Mouse (Mus musculus) splenic B cell, adult 2 months (primary cell): ENCODE data around the gene Larp7.
A peak's percentile ranks its signal among the peaks of the same experiment; 100 is the strongest.

Source experiments
- DNase-seq: peaks from one replicate; pipeline ENCODE4 v3.0.0-alpha.2; 2011; ENCODE audit warnings: low read depth, low spot score
- H3K27me3 ChIP-seq: 2 replicates; pipeline ENCODE4 v1.6.1; 2012; ENCODE audit warnings: mild to moderate bottlenecking, low read length, moderate library complexity, mixed read lengths; ENCODE audit not compliant: control insufficient read depth, poor library complexity, insufficient read depth, severe bottlenecking
- H3K36me3 ChIP-seq: 2 replicates; pipeline ENCODE4 v1.6.1; 2012; ENCODE audit warnings: mild to moderate bottlenecking, low read length, moderate library complexity, mixed read lengths; ENCODE audit not compliant: control insufficient read depth, poor library complexity, insufficient read depth, severe bottlenecking

Larp7 gene

GRCm38 (mm10) chr3:127552973-127553719 lies at the start of gene Larp7, which contains the start of gene Zgrf1:
Larp7 (minus strand) TSS chr3:127553349.
Zgrf1 (plus strand) TSS chr3:127553489.
- Histone ChIP-seq H3K36me3 (no peaks in the 10 kb centered on the region), H3K27me3 (no peaks in the 10 kb centered on the region)
- peak; percentile 100 for DNase-seq

- Histone ChIP-seq H3K27me3 (no peaks in the 10 kb centered on the region), H3K36me3 (0 out of 2 replicates have a peak, but pooled peaks cover 2% of the 10 kb centered on the region)
- DNase-seq = no peak
Observed at GRCm38 (mm10) chr3:127597136-127597535, 44.0 kb upstream of the Larp7 start.

- Histone ChIP-seq H3K36me3 (no peaks in the 10 kb centered on the region), H3K27me3 (no peaks in the 10 kb centered on the region)
- DNase-seq = peak; percentile 81
Observed at GRCm38 (mm10) chr3:127572557-127572956, 19.4 kb upstream of the Larp7 start.

DNA sequence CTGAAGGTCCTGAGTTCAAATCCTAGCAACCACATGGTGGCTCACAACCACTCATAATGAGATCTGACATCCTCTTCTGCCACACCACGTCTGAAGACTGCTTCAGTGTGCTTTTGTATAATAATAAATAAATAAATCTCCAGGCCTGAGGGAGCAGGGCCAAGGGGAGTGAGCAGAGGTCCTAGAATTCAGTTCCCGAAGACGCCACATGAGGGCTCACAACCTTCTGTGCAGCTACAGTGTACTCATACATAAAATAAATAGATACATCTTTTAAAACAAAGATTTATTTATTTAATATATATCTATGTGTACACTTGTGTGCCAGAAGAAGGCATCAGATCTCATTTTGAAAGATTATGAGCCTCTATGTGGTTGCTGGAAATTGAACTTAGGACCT lies 12.0 kb upstream of the Larp7 start:
- H3K36me3 ChIP-seq = 0 out of 2 replicates have a peak, but pooled peaks cover 1% of the 10 kb centered on the region
- no peak for DNase-seq
- no peaks in the 10 kb centered on the region for H3K27me3 ChIP-seq

GRCm38 (mm10) chr3:127562974-127563373 lies 9.8 kb upstream of the Larp7 start:
- H3K27me3 ChIP-seq = no peaks in the 10 kb centered on the region
- 0 out of 2 replicates have a peak, but pooled peaks cover 1% of the 10 kb centered on the region for H3K36me3 ChIP-seq
- no peak for DNase-seq

DNA sequence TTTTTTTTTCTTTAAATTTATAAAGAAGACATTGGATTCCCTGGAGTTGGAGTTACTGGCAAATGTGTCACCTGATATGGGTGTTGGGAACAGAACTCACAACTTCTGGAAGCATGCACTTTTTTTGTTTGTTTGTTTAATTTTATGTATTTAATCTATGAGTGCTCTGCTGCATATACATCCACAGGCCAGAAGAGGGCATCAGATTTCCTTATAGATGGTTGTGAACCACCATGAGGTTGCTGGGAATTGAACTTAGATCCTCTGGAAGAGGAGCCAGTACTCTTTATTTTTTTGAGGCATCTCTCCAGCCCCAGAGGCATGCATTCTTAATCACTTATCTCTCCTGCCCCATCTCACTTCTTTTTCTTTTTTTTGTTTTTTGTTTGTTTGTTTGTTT lies 5.1 kb upstream of the Larp7 start:
- 0 out of 2 replicates have a peak, but pooled peaks cover 1% of the 10 kb centered on the region for H3K36me3 ChIP-seq
- H3K27me3 ChIP-seq = no peaks in the 10 kb centered on the region
- DNase-seq = peak; percentile 13

GRCm38 (mm10) chr3:127554723-127555122 lies 1.6 kb upstream of the Larp7 start:
- DNase-seq = no peak
- no peaks in the 10 kb centered on the region for H3K27me3 ChIP-seq
- no peaks in the 10 kb centered on the region for H3K36me3 ChIP-seq

DNA sequence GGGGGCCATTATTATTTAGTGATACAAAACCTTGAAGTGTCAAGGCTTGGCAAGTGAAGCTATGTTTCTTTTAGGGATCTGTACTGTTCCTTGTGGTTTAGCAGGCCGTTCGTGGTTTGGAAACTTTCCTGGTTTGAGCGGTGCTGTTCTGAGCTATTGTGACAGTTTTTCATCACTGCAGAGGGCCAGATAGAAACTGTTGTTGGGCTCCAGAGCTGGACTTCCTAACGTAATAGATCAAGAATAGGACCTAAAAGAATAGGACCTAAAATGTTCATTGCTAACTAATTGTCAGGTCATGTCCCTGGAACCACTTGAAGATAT lies 533 bp upstream of the Larp7 start:
- Histone ChIP-seq H3K36me3 (no peaks in the 10 kb centered on the region), H3K27me3 (no peaks in the 10 kb centered on the region)
- peak; percentile 13 for DNase-seq

GRCm38 (mm10) chr3:127552434-127552972 lies 646 bp downstream of the Larp7 start:
- DNase-seq = no peak
- H3K27me3 ChIP-seq = no peaks in the 10 kb centered on the region

GRCm38 (mm10) chr3:127547882-127548281 lies 5.3 kb downstream of the Larp7 start:
- peak; percentile 46 for DNase-seq
- no peaks in the 10 kb centered on the region for H3K27me3 ChIP-seq

More at GRCm38 (mm10) chr3:127552434-127552972, 646 bp downstream of the Larp7 start:
- no peaks in the 10 kb centered on the region; the same call in 1 of the 2 replicates for H3K36me3 ChIP-seq

DNA sequence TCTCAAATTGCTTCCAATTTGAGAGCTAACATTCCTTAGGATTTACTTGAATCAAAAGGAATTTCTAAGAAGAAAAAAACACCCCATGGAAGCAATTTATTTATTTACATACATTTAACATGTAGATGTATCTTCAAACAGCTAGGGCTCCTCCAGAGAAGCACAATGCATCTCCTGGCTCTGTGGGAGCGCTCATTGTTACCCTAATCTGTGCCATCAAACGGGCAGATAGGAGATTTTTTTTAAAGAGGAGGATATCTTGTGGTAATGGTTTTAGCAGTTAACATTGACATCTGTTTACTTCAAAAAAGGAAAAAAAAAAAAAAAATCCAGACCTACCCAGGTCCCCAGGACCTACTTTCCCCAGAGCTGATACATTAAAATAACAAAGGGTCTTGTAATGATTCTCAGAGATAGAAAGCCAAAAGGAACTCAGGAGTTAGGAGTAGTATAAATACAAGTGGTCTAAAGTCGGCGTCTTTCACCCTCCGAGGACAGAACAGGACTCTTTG lies 8.5 kb downstream of the Larp7 start:
- peaks cover 10% of the 10 kb centered on the region for H3K36me3 ChIP-seq
- no peaks in the 10 kb centered on the region for H3K27me3 ChIP-seq
- no peak for DNase-seq

More at GRCm38 (mm10) chr3:127547882-127548281, 5.3 kb downstream of the Larp7 start:
- peaks cover 6% of the 10 kb centered on the region for H3K36me3 ChIP-seq

DNA sequence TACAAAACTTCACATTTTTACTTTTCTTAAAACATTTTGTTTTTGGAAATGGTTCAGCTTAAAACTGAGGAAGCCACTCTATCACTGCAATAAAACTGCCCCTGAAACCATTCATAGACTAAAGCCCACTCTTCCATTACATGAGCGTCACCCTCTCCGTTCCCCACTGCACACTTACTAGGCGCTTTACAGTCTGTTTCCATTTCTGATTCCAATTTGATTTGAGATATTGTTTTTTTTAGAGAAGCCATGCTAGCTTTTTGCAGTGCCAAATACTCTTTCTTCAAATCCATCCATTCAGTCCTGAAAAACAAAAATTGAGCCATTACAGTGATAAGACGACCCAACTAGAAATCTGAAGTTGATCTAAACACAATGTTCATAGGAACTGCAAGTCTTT lies 9.2 kb downstream of the Larp7 start:
- H3K27me3 ChIP-seq = no peaks in the 10 kb centered on the region
- H3K36me3 ChIP-seq = peaks cover 10% of the 10 kb centered on the region
- DNase-seq = no peak

- DNase-seq = no peak
- Histone ChIP-seq H3K27me3 (no peaks in the 10 kb centered on the region), H3K36me3 (peaks cover 7% of the 10 kb centered on the region)
Observed at GRCm38 (mm10) chr3:127539193-127539592, 14.0 kb downstream of the Larp7 start.

GRCm38 (mm10) chr3:127530293-127530692 lies 22.9 kb downstream of the Larp7 start:
- DNase-seq = no peak
- Histone ChIP-seq H3K36me3 (no peaks in the 10 kb centered on the region), H3K27me3 (no peaks in the 10 kb centered on the region)

- H3K36me3 ChIP-seq = no peaks in the 10 kb centered on the region
- no peaks in the 10 kb centered on the region for H3K27me3 ChIP-seq
- no peak for DNase-seq
Observed at GRCm38 (mm10) chr3:127529824-127530223, 23.3 kb downstream of the Larp7 start.
